Mouse (Mus musculus) induced T-regulatory cell, adult 2 months (primary cell): ENCODE results near the gene Fam83b.

Source experiments
- DNase-seq: peaks from one replicate; pipeline ENCODE4 v3.0.0-alpha.2; 2012; ENCODE audit warnings: low read depth

Gene Fam83b

GRCm38 (mm10) chr9:76566515-76567280 lies at the start of gene Fam83b:
Gene Fam83b, minus strand, starts transcription at chr9:76567116.
- DNase-seq = no peak

GRCm38 (mm10) chr9:76614165-76614564 lies 47.2 kb upstream of the Fam83b start:
- DNase-seq = no peak

- DNase-seq = no peak
Observed at GRCm38 (mm10) chr9:76603744-76604143, 36.8 kb upstream of the Fam83b start.

GRCm38 (mm10) chr9:76602874-76603273 lies 36.0 kb upstream of the Fam83b start:
- DNase-seq = no peak

GRCm38 (mm10) chr9:76597395-76597794 lies 30.5 kb upstream of the Fam83b start:
- no peak for DNase-seq

- DNase-seq = no peak
Observed at GRCm38 (mm10) chr9:76593841-76594240, 26.9 kb upstream of the Fam83b start.

GRCm38 (mm10) chr9:76583943-76584342 lies 17.0 kb upstream of the Fam83b start:
- no peak for DNase-seq

GRCm38 (mm10) chr9:76581966-76582365 lies 15.1 kb upstream of the Fam83b start:
- no peak for DNase-seq

- DNase-seq = no peak
Observed at GRCm38 (mm10) chr9:76567281-76567655, 352 bp upstream of the Fam83b start.

GRCm38 (mm10) chr9:76565656-76566055 lies 1.3 kb downstream of the Fam83b start:
- no peak for DNase-seq

GRCm38 (mm10) chr9:76564071-76564470 lies 2.8 kb downstream of the Fam83b start:
- DNase-seq = no peak

GRCm38 (mm10) chr9:76562794-76563193 lies 4.1 kb downstream of the Fam83b start:
- no peak for DNase-seq

GRCm38 (mm10) chr9:76559240-76559639 lies 7.7 kb downstream of the Fam83b start:
- DNase-seq = no peak

GRCm38 (mm10) chr9:76553758-76554157 lies 13.2 kb downstream of the Fam83b start:
- no peak for DNase-seq

- DNase-seq = no peak
Observed at GRCm38 (mm10) chr9:76553115-76553514, 13.8 kb downstream of the Fam83b start.

GRCm38 (mm10) chr9:76546714-76547113 lies 20.2 kb downstream of the Fam83b start:
- DNase-seq = no peak

GRCm38 (mm10) chr9:76540684-76541083 lies 26.2 kb downstream of the Fam83b start:
- DNase-seq = no peak

GRCm38 (mm10) chr9:76539953-76540621 lies 26.8 kb downstream of the Fam83b start:
- no peak for DNase-seq

- no peak for DNase-seq
Observed at GRCm38 (mm10) chr9:76539271-76539670, 27.6 kb downstream of the Fam83b start.

- DNase-seq = no peak
Observed at GRCm38 (mm10) chr9:76536032-76536431, 30.9 kb downstream of the Fam83b start.

GRCm38 (mm10) chr9:76532403-76532802 lies 34.5 kb downstream of the Fam83b start:
- DNase-seq = no peak

- DNase-seq = no peak
Observed at GRCm38 (mm10) chr9:76531368-76531767, 35.5 kb downstream of the Fam83b start.

- DNase-seq = no peak
Observed at GRCm38 (mm10) chr9:76525592-76525991, 41.3 kb downstream of the Fam83b start.

- no peak for DNase-seq
Observed at GRCm38 (mm10) chr9:76523075-76523474, 43.8 kb downstream of the Fam83b start.
